Mouse (Mus musculus) heart, adult 2 months (tissue): ENCODE results near the gene Zcchc9. TPM values are rescaled to one million over a fixed set of nuclear protein-coding genes. Genes with fewer than 3 reads are reported as not detected.

Source experiments
- DNase-seq, 2 experiments: peaks; one replicate each; pipeline ENCODE4 v3.0.0; 2021
- H3K27ac ChIP-seq: fragments of 200-600 bp; 2 replicates; pipeline ENCODE4 v1.8.1; 2022
- H3K27me3 ChIP-seq: fragments of 200-500 bp; 2 replicates; pipeline ENCODE4 v1.6.1; 2012; ENCODE audit warnings: mild to moderate bottlenecking, low read length, inconsistent platforms, mixed read lengths; ENCODE audit not compliant: control insufficient read depth, insufficient read depth
- H3K36me3 ChIP-seq: fragments of 200-500 bp; 2 replicates; pipeline ENCODE4 v1.6.1; 2012; ENCODE audit warnings: low read length, inconsistent platforms; ENCODE audit not compliant: control insufficient read depth, insufficient read depth
- H3K4me1 ChIP-seq: fragments of 200-500 bp; 2 replicates; pipeline ENCODE4 v1.6.1; 2011; ENCODE audit warnings: low read length; ENCODE audit not compliant: control insufficient read depth, insufficient read depth
- H3K4me3 ChIP-seq: fragments of 200-600 bp; 2 replicates; pipeline ENCODE4 v1.8.1; 2022
- H3K79me2 ChIP-seq: fragments of 200-500 bp; replicated peaks from 2 replicates; pipeline ENCODE4 v1.6.1; 2012; ENCODE audit warnings: mild to moderate bottlenecking, inconsistent platforms, low read length, moderate library complexity, mixed read lengths; ENCODE audit not compliant: control insufficient read depth, insufficient read depth
- H3K9ac ChIP-seq: fragments of 200-500 bp; 2 replicates; pipeline ENCODE4 v1.6.1; 2012; ENCODE audit warnings: low read depth, mild to moderate bottlenecking, control low read depth, inconsistent platforms, low read length, mixed read lengths
- CTCF ChIP-seq: fragments of 200-600 bp; IDR thresholded peaks from 2 replicates; pipeline ENCODE4 v1.8.1; 2022; ENCODE audit warnings: antibody characterized with exemption, mild to moderate bottlenecking, moderate library complexity
- EP300 ChIP-seq: fragments of 200-500 bp; IDR thresholded peaks from 2 replicates; pipeline ENCODE4 v1.6.1; 2011; ENCODE audit warnings: low read depth, low read length, control low read depth; ENCODE audit not compliant: insufficient read depth
- POLR2A ChIP-seq: fragments of 200-500 bp; IDR thresholded peaks from 2 replicates; pipeline ENCODE4 v1.6.1; 2011; ENCODE audit warnings: mild to moderate bottlenecking, low read depth, low read length, control low read depth; ENCODE audit not compliant: insufficient read depth
- WGBS: fragments of 180-500 bp; shearing (Covaris S2); methylation state at CpG from one replicate; pipeline ENCODE4 v1.1.7; 2018; 5-methylcytosine and 5-hydroxymethylcytosine counted together
- intact Hi-C: fragments of 180-260 bp; cut with DNase I; formaldehyde crosslinking; loops from one replicate; pipeline ENCODE4 v1.15.1; 2025
- long read RNA-seq: library from polyadenylated mRNA; stranded (forward); transcript quantifications from one replicate; pipeline ENCODE4 v2.0.0, GENCODE M21; 2021
- polyA plus RNA-seq: library from polyadenylated mRNA; depleted of rRNA; stranded (reverse); fragments of >200 nt; gene quantifications from 2 replicates; pipeline ENCODE4 v1.2.3, GENCODE M21; 2012; rRNA removed
- total RNA-seq, 2 experiments: library from RNA; stranded (reverse); gene quantifications; 2 replicates each; pipeline ENCODE4 v1.2.3; 2021

Gene Zcchc9
- total RNA-seq (10 to 100 TPM; 12.6 to 14.2 TPM), polyA plus RNA-seq (10.2 and 17.0 TPM in 2 replicates)
- long read RNA-seq, transcript Zcchc9-201 (6 exons, 1,541 nt): major isoform, 9 of 16 reads
- long read RNA-seq, partial matches to known transcripts: 1 of 16 reads
- long read RNA-seq, other reads (novel, unspliced or antisense): 5 of 16 reads

DNA sequence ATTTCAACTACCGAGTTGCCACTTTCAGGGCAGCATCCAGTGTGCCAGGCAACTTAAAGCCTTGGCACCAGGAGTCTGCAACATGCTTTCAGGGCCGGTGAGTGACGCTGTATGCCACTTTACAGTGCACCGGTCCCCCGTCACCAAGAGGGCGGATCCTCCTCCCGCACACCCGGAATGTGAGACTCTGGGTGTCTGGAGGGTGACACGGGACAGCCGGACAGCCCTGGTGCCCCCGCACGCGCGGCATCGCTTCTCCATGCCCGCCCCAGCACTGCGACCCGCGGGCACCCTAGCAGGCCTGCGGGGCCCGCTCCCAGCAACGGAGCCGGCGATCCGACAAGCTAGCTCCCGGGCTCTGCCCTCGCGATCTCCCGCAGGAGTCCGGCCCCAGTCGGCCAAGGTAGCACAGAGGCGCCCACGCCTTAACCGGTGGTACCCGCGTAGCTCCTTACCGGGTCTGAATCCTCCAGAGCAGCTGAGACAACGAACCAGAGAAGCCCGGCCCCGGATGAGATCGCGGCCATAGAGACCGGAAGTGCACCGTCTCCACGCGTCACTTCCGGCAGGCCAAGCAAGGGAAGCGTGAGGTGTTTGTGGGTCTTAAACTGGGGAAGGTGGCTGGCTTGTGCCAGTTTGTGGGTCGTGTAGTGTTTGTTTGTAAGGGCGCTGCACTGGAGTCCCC lies at the start of gene Zcchc9:
Zcchc9 (minus strand) TSS at position 551 of the 685 bp plus-strand sequence.
- H3K27me3 ChIP-seq: no peaks in the 10 kb centered on the region
- DNase-seq: peak; percentile 90 to 91
- peak within 1 kb of the TSS; percentile 97 for H3K9ac ChIP-seq
- WGBS: under 1% methylated on average over 50 of the region's 50 CpGs
- H3K79me2 ChIP-seq: no peaks in the 10 kb centered on the region; the same call in 1 of the 2 replicates
- peak; percentile 52; the same call in 1 of the 2 replicates for TF ChIP-seq EP300
- peak; percentile 94 for TF ChIP-seq POLR2A
- TF ChIP-seq CTCF: peak; percentile 51
- H3K4me3 ChIP-seq: peak within 1 kb of the TSS; percentile 99
- intact Hi-C loops: loop anchor here (5.0 kb wide), 2 partner anchors 45 to 530 kb away; no protein-coding TSS in a partner anchor
- peak within 1 kb of the TSS; percentile 87 for H3K27ac ChIP-seq
- H3K36me3 ChIP-seq: no peaks in the 10 kb centered on the region; the same call in none of the 2 replicates
- H3K4me1 ChIP-seq: peaks cover 4% of the 10 kb centered on the region; the same call in 1 of the 2 replicates

DNA sequence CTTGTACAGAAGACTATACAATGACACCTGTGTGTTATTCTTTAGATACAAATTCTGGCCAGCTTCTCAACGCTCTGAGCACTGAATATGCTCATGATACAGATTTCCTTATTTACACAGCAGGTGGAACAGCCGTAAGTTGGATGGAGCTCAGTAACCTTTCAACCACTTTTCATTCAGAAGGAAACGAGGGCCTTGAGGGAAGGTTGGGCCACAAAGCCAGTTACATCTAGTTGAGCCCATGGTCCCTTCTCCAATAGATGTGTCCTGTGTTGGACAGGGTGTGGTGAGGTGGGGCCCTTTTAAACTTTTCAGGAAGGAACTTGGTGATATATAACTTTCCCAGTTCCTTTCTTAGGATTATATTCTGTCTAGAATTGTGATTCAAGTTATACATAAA lies 46.9 kb upstream of the Zcchc9 start:
- Histone ChIP-seq H3K4me3 (no peak overlapping the region), H3K27ac (no peak overlapping the region), H3K9ac (no peak overlapping the region), H3K36me3 (no peaks in the 10 kb centered on the region; the same call in 1 of the 2 replicates), H3K27me3 (no peaks in the 10 kb centered on the region), H3K79me2 (no peaks in the 10 kb centered on the region), H3K4me1 (no peaks in the 10 kb centered on the region)
- intact Hi-C loops: loop anchor here (5.0 kb wide), 1 partner anchor 47 kb away; the partner anchor contains the start of gene Zcchc9
- DNase-seq: no peak
- no peak for TF ChIP-seq EP300
- no peak for TF ChIP-seq POLR2A
- TF ChIP-seq CTCF: no peak
- 70% methylated on average over 3 of the region's 3 CpGs for WGBS

DNA sequence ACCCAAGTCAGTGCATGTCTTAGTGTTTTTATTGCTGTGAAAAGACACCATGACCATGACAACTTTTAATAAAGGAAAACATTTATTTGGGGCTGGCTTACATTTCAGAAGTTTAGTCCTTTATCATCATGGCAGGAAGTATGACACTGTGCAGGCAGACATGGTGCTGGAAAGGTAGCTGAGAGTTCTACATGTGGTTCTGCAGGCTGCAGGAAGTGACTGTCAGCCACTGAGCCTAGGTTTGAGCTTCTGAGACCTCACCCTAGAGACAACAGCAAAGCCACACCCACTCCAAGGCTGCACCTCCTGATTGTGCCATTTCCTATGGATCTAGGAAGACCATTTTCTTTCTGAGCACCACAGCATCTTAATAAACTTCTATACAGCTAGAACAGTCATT lies 20.4 kb upstream of the Zcchc9 start:
- H3K4me1 ChIP-seq: peaks cover 6% of the 10 kb centered on the region
- H3K27me3 ChIP-seq: no peaks in the 10 kb centered on the region
- H3K79me2 ChIP-seq: no peaks in the 10 kb centered on the region
- TF ChIP-seq POLR2A (no peak), EP300 (no peak), CTCF (no peak)
- H3K36me3 ChIP-seq: peaks cover 2% of the 10 kb centered on the region; the same call in 1 of the 2 replicates
- no peak overlapping the region for H3K4me3 ChIP-seq
- H3K27ac ChIP-seq: no peak overlapping the region
- H3K9ac ChIP-seq: no peak overlapping the region
- DNase-seq: no peak
- intact Hi-C loops: no loop called here

DNA sequence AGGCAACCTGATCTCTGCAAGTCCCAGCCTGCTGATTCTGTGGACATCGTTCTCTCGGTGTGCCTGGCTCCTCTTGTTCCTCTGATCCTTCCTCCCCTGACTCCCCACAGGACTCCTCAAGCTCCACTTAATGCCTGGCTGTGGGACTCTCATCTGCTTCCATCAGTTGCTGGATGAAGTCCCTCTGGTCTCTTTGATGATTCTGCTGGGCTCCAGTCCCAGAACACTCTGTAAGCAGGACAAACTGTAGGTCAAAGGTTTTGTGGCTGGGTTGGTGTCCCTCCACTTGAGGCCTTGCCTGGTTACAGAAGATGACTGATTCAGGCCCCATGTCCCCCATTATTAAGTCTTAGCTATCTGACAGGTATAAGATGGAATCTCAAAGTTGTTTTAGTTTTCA lies 18.6 kb upstream of the Zcchc9 start:
- no peaks in the 10 kb centered on the region for H3K79me2 ChIP-seq
- WGBS: 64% methylated on average over 2 of the region's 2 CpGs
- peaks cover 6% of the 10 kb centered on the region for H3K4me1 ChIP-seq
- intact Hi-C loops: no loop called here
- peak; percentile 26 to 44 for DNase-seq
- no peak overlapping the region for H3K9ac ChIP-seq
- H3K36me3 ChIP-seq: peaks cover 2% of the 10 kb centered on the region; the same call in 1 of the 2 replicates
- TF ChIP-seq POLR2A: no peak
- TF ChIP-seq CTCF: no peak
- no peak for TF ChIP-seq EP300
- H3K4me3 ChIP-seq: no peak overlapping the region
- H3K27ac ChIP-seq: peak overlapping the region; percentile 44
- no peaks in the 10 kb centered on the region for H3K27me3 ChIP-seq

DNA sequence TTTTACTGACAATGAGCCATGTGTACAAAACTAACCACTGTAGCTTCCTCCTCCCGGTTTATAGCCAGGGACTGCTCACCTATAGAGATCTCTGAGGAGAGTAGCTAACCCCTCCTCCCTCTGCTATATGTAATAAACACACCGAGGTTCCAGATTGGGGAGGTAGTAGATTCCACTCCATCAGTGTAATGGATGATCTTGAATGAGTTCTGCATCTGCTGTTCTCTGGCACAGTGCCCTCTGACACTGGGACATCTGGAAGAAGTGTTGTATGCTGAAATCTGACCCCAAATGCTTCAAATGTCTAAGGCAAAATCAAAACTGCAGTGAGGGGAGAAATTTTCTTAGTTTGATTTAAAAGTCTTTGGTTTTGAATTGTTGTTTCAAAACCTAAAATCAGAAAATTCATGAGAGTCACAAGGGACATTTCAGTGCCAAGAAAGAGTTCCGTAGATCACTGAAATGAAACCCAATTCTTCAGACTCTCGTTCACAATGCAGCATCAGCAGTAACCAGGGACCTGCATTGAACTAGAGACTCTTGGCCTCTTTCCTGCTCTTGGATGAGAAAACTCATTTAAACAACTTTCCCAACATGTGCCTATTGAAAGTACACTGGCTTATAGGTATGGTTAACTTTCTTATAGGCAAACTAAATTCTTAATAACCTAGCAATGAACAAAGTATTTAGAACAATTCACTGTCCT lies 17.5 kb upstream of the Zcchc9 start:
- Histone ChIP-seq H3K79me2 (no peaks in the 10 kb centered on the region), H3K4me3 (no peak overlapping the region), H3K4me1 (peaks cover 6% of the 10 kb centered on the region), H3K9ac (no peak overlapping the region), H3K27ac (no peak overlapping the region), H3K36me3 (peaks cover 2% of the 10 kb centered on the region; the same call in 1 of the 2 replicates), H3K27me3 (no peaks in the 10 kb centered on the region)
- 32% methylated on average over 4 of the region's 4 CpGs for WGBS
- intact Hi-C loops: no loop called here
- TF ChIP-seq POLR2A (no peak), EP300 (no peak), CTCF (no peak)
- peak; percentile 31 for DNase-seq

DNA sequence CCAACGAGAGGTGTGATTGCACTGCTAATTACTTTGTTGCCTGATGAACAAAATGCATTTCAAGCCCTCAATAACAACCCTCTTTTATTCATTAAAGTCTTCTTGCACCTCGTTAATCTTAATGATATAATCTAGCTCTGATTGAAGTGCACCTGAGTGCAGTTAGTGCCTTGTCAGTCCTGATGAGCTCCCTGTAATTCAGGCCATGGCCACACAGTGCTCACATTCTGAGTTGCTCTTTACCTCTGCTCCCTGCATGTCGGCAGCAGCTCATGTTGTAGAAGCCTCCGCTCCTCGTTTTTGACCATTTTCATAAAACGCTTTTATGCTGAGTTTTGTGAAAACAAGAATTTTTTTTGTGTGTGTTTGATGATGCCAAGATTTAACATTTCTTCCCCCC lies 16.2 kb upstream of the Zcchc9 start:
- Histone ChIP-seq H3K27me3 (no peaks in the 10 kb centered on the region), H3K4me3 (no peak overlapping the region), H3K4me1 (peaks cover 6% of the 10 kb centered on the region), H3K27ac (no peak overlapping the region), H3K9ac (no peak overlapping the region), H3K36me3 (peaks cover 2% of the 10 kb centered on the region; the same call in 1 of the 2 replicates), H3K79me2 (no peaks in the 10 kb centered on the region)
- intact Hi-C loops: no loop called here
- no peak for DNase-seq
- no peak for TF ChIP-seq POLR2A
- TF ChIP-seq EP300: no peak
- no peak for TF ChIP-seq CTCF
- WGBS: 78% methylated on average over 6 of the region's 6 CpGs
